Mouse (Mus musculus): ENCODE measurements around the gene Slc25a38. TPM values are rescaled to one million over a fixed set of nuclear protein-coding genes. Genes with fewer than 3 reads are reported as not detected.
A peak's percentile ranks its signal among the peaks of the same experiment; 100 is the strongest.

Slc25a38 gene
- polyA plus RNA-seq (2016; fragmentation: Nextera tagmentation; extraction: Ambion mirVana), result 28.6 and 32.7 TPM in 2 replicates

GRCm38 (mm10) chr9:120110211-120111018 is at the start of gene Slc25a38:
TSS of gene Slc25a38 (plus strand) at chr9:120110374.
- H3K36me3 ChIP-seq (replicated peaks), result no peaks in the 10 kb centered on the region; the same call in 1 of the 2 replicates
- H3K4me1 ChIP-seq, result peaks cover 8% of the 10 kb centered on the region
- H3K27ac ChIP-seq, result peak within 1 kb of the TSS; percentile 95
- H3K4me3 ChIP-seq (replicated peaks), result peak within 1 kb of the TSS; percentile 74
- H3K27me3 ChIP-seq, result no peaks in the 10 kb centered on the region
- ATAC-seq (ENCODE audit: low FRiP score), result peak; percentile 99
- H3K9me3 ChIP-seq, result no peaks in the 10 kb centered on the region
- H3K9ac ChIP-seq, result peak within 1 kb of the TSS; percentile 72
- 1% methylated on average over 62 of the region's 62 CpGs for WGBS
- H3K4me2 ChIP-seq, result peak within 1 kb of the TSS; percentile 60

GRCm38 (mm10) chr9:120064317-120064716 is 45.9 kb upstream of the Slc25a38 start:
- no peaks in the 10 kb centered on the region for H3K9me3 ChIP-seq

GRCm38 (mm10) chr9:120067609-120068008 is 42.6 kb upstream of the Slc25a38 start:
- Histone ChIP-seq H3K4me1 (no peaks in the 10 kb centered on the region), H3K27me3 (no peaks in the 10 kb centered on the region), H3K9ac (no peak overlapping the region), H3K27ac (no peak overlapping the region), H3K4me2 (no peak overlapping the region), H3K9me3 (no peaks in the 10 kb centered on the region), H3K36me3 (replicated peaks) (no peaks in the 10 kb centered on the region), H3K4me3 (replicated peaks) (no peak overlapping the region)
- 89% methylated on average over 2 of the region's 2 CpGs for WGBS
- no peak for ATAC-seq (ENCODE audit: low FRiP score)

More at GRCm38 (mm10) chr9:120064317-120064716, 45.9 kb upstream of the Slc25a38 start:
- ATAC-seq (ENCODE audit: low FRiP score), result no peak
- H3K36me3 ChIP-seq (replicated peaks), result no peaks in the 10 kb centered on the region
- H3K27me3 ChIP-seq, result no peaks in the 10 kb centered on the region
- H3K4me1 ChIP-seq, result no peaks in the 10 kb centered on the region
- WGBS, result 81% methylated on average over 4 of the region's 4 CpGs
- H3K9ac ChIP-seq, result no peak overlapping the region
- H3K4me2 ChIP-seq, result no peak overlapping the region
- no peak overlapping the region for H3K4me3 ChIP-seq (replicated peaks)
- H3K27ac ChIP-seq, result no peak overlapping the region

GRCm38 (mm10) chr9:120068047-120068446 is 42.1 kb upstream of the Slc25a38 start:
- WGBS, result 70% methylated on average over 10 of the region's 10 CpGs
- H3K36me3 ChIP-seq (replicated peaks), result no peaks in the 10 kb centered on the region
- no peaks in the 10 kb centered on the region for H3K27me3 ChIP-seq
- no peaks in the 10 kb centered on the region for H3K9me3 ChIP-seq
- no peak overlapping the region for H3K4me3 ChIP-seq (replicated peaks)
- no peak overlapping the region for H3K9ac ChIP-seq
- ATAC-seq (ENCODE audit: low FRiP score), result no peak
- no peak overlapping the region for H3K27ac ChIP-seq
- H3K4me1 ChIP-seq, result no peaks in the 10 kb centered on the region
- H3K4me2 ChIP-seq, result no peak overlapping the region

- no peak within 1 kb of the TSS for H3K4me2 ChIP-seq
- no peak within 1 kb of the TSS; the same call in 1 of the 2 replicates for H3K9ac ChIP-seq
- H3K4me3 ChIP-seq (replicated peaks), result no peak within 1 kb of the TSS
- H3K9me3 ChIP-seq, result no peaks in the 10 kb centered on the region
- no peak within 1 kb of the TSS for H3K27ac ChIP-seq
- ATAC-seq (ENCODE audit: low FRiP score), result no peak
- H3K36me3 ChIP-seq (replicated peaks), result no peaks in the 10 kb centered on the region
- no peaks in the 10 kb centered on the region for H3K4me1 ChIP-seq
- H3K27me3 ChIP-seq, result no peaks in the 10 kb centered on the region
- WGBS, result 85% methylated on average over 11 of the region's 11 CpGs
These were observed 40.4 kb upstream of the Slc25a38 start, which contains the start of gene Cx3cr1 for GRCm38 (mm10) chr9:120069779-120070178. TSS of gene Cx3cr1 (minus strand) at chr9:120069879.

GRCm38 (mm10) chr9:120071251-120071650 is 38.9 kb upstream of the Slc25a38 start:
- no peak overlapping the region for H3K9ac ChIP-seq
- 71% methylated on average over 2 of the region's 2 CpGs for WGBS

GRCm38 (mm10) chr9:120073169-120073568 is 37.0 kb upstream of the Slc25a38 start:
- Histone ChIP-seq H3K27me3 (no peaks in the 10 kb centered on the region), H3K9ac (no peak overlapping the region), H3K9me3 (no peaks in the 10 kb centered on the region), H3K36me3 (replicated peaks) (no peaks in the 10 kb centered on the region), H3K4me1 (no peaks in the 10 kb centered on the region), H3K27ac (no peak overlapping the region), H3K4me3 (replicated peaks) (no peak overlapping the region), H3K4me2 (no peak overlapping the region)
- peak; percentile 61 for ATAC-seq (ENCODE audit: low FRiP score)
- WGBS, result 18% methylated on average over 3 of the region's 3 CpGs

More at GRCm38 (mm10) chr9:120071251-120071650, 38.9 kb upstream of the Slc25a38 start:
- no peak for ATAC-seq (ENCODE audit: low FRiP score)
- Histone ChIP-seq H3K9me3 (no peaks in the 10 kb centered on the region), H3K4me3 (replicated peaks) (no peak overlapping the region), H3K4me1 (no peaks in the 10 kb centered on the region), H3K27me3 (no peaks in the 10 kb centered on the region), H3K36me3 (replicated peaks) (no peaks in the 10 kb centered on the region), H3K4me2 (no peak overlapping the region), H3K27ac (no peak overlapping the region)

- Histone ChIP-seq H3K4me2 (no peak overlapping the region), H3K4me3 (replicated peaks) (no peak overlapping the region), H3K9me3 (no peaks in the 10 kb centered on the region), H3K4me1 (no peaks in the 10 kb centered on the region), H3K36me3 (replicated peaks) (no peaks in the 10 kb centered on the region), H3K27me3 (no peaks in the 10 kb centered on the region), H3K27ac (no peak overlapping the region), H3K9ac (no peak overlapping the region)
- no peak for ATAC-seq (ENCODE audit: low FRiP score)
- 85% methylated on average over 7 of the region's 7 CpGs for WGBS
These were observed 35.7 kb upstream of the Slc25a38 start for GRCm38 (mm10) chr9:120074516-120074915.

- WGBS, result 85% methylated on average over 3 of the region's 3 CpGs
- no peak for ATAC-seq (ENCODE audit: low FRiP score)
- Histone ChIP-seq H3K9ac (no peak overlapping the region), H3K4me2 (no peak overlapping the region), H3K4me3 (replicated peaks) (no peak overlapping the region), H3K27me3 (no peaks in the 10 kb centered on the region), H3K27ac (no peak overlapping the region), H3K4me1 (no peaks in the 10 kb centered on the region), H3K9me3 (no peaks in the 10 kb centered on the region), H3K36me3 (replicated peaks) (no peaks in the 10 kb centered on the region)
These were observed 31.9 kb upstream of the Slc25a38 start for GRCm38 (mm10) chr9:120078241-120078640.

- H3K9me3 ChIP-seq, result no peaks in the 10 kb centered on the region
- no peak overlapping the region for H3K9ac ChIP-seq
- H3K4me2 ChIP-seq, result no peak overlapping the region
- no peak for ATAC-seq (ENCODE audit: low FRiP score)
- H3K36me3 ChIP-seq (replicated peaks), result no peaks in the 10 kb centered on the region
- no peak overlapping the region for H3K27ac ChIP-seq
- 79% methylated on average over 7 of the region's 7 CpGs for WGBS
- no peaks in the 10 kb centered on the region for H3K27me3 ChIP-seq
- no peaks in the 10 kb centered on the region for H3K4me1 ChIP-seq
- H3K4me3 ChIP-seq (replicated peaks), result no peak overlapping the region
These were observed 30.3 kb upstream of the Slc25a38 start for GRCm38 (mm10) chr9:120079901-120080300.

- Histone ChIP-seq H3K36me3 (replicated peaks) (no peaks in the 10 kb centered on the region), H3K4me2 (no peak overlapping the region), H3K4me3 (replicated peaks) (no peak overlapping the region), H3K4me1 (no peaks in the 10 kb centered on the region), H3K27me3 (no peaks in the 10 kb centered on the region), H3K9me3 (no peaks in the 10 kb centered on the region), H3K27ac (no peak overlapping the region), H3K9ac (no peak overlapping the region)
- WGBS, result 86% methylated on average over 8 of the region's 8 CpGs
- no peak for ATAC-seq (ENCODE audit: low FRiP score)
These were observed 29.5 kb upstream of the Slc25a38 start for GRCm38 (mm10) chr9:120080546-120081108.

GRCm38 (mm10) chr9:120081247-120081646 is 28.9 kb upstream of the Slc25a38 start:
- WGBS, result 73% methylated on average over 6 of the region's 6 CpGs

More at GRCm38 (mm10) chr9:120081247-120081646, 28.9 kb upstream of the Slc25a38 start:
- Histone ChIP-seq H3K4me3 (replicated peaks) (no peak overlapping the region), H3K9me3 (no peaks in the 10 kb centered on the region), H3K36me3 (replicated peaks) (no peaks in the 10 kb centered on the region), H3K4me2 (no peak overlapping the region), H3K27me3 (no peaks in the 10 kb centered on the region), H3K9ac (no peak overlapping the region), H3K27ac (no peak overlapping the region), H3K4me1 (no peaks in the 10 kb centered on the region)
- ATAC-seq (ENCODE audit: low FRiP score), result no peak
